Mouse (Mus musculus) erythroid progenitor cell, adult 5-6 weeks (primary cell): Measurements from ENCODE around the gene Zfp827. TPM values are rescaled to one million over a fixed set of nuclear protein-coding genes. Genes with fewer than 3 reads are reported as not detected.

Experiments used
- ATAC-seq: replicated peaks from 2 replicates; pipeline ENCODE4 v1.8.0; 2016; ENCODE audit warnings: moderate number of reproducible peaks, mild to moderate bottlenecking, moderate TSS enrichment, inconsistent platforms; ENCODE audit not compliant: poor library complexity, low FRiP score, severe bottlenecking
- total RNA-seq, 2 experiments: library from RNA; stranded (forward) in 1 of 2; stranded (reverse) in 1 of 2; fragments of 150-400 nt in 1 of 2; fragments of 186-747, 209-891 nt in 1 of 2; gene quantifications; 2 replicates each; pipeline versions ENCODE4 v1.2.3 to v1.2.4; 2015 to 2017; ENCODE audit warnings: low replicate concordance in 2 of 2

Zfp827 gene
- total RNA-seq, 2 experiments from 2014 or later = not detected

GRCm38 (mm10) chr8:79059361-79059760, 31.1 kb downstream of the Zfp827 start:
- no peak for ATAC-seq

- no peak for ATAC-seq
Observed at GRCm38 (mm10) chr8:79060013-79060609, 31.9 kb downstream of the Zfp827 start.

DNA sequence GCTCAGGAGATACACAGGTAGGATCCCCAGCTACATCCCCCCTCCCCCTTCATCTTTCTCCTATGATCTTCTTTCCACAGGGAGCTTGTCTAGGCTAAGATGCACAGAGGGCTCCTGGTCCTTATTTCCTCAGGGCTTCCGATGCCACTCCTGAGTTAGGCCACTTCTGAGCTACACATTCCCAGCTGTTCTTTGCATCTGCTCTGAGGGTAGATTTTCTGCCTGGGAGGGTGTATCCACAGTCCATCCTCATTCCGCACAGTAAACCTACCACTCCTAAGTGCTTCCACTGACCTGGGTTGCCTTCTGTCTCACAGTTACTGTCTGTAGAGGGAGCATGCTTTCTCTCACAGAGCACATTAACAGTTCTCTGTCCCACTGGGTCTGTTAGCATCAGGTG, 37.7 kb downstream of the Zfp827 start:
- no peak for ATAC-seq

DNA sequence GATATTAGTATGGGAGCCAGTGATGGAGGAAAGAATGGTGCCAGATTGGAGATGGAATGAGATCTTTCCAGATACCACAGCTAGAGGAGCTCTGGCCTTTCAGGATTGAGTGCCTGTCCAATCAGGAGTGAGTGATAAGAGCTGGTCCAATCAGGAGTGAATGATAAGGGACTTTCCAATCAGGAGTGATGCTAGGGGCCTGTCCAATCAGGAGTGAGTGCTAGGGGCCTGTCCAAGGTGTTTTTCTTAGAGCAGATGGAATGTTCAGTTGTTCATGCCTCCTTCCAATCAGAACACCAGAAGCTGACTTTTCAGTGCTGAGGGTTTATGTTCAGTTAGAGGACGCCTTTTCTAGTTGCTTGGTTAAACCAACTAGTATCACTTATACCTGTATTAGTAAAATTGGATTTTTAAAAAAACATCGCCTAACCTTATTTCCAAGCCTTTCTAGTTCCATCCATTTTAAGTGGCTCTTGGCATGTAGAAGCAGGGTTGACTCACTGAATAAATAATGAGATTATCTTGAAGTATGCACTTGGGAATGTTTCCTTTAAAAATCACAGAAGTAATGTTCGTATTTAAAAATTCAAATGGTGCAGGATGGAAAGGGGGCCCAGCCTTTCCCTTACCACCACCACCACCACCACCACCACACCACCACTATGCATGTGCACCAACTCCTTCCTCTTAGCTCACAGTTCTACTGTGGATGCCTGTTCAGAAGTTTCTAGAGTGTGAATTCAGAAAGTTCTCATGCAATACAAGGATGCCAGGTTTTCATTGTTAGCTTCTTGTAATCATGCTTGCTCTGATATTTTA, 39.8 kb downstream of the Zfp827 start:
- no peak for ATAC-seq

GRCm38 (mm10) chr8:79073311-79073710, 45.1 kb downstream of the Zfp827 start:
- ATAC-seq = no peak

GRCm38 (mm10) chr8:79074986-79075385, 46.7 kb downstream of the Zfp827 start:
- no peak for ATAC-seq

DNA sequence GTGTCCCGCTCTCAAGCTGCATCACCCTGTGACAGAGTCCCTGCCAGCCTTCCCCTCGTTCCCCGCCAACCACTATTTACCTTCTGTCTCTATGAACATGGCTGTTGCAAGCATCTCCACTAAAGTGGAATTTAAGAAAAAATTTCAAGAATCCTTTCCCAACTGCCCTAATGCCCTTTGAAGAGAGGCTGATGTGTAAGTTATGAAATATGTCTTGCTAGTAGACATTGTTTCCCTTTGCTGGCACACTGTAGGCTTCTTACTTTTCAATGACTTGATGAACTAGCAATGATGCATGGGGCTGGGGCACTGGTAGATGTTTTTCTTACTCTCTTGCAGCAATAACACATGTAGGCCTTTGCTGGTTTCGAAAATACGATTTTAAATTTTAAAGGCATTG, 49.0 kb downstream of the Zfp827 start:
- no peak for ATAC-seq

- no peak for ATAC-seq
Observed at GRCm38 (mm10) chr8:79078556-79079195, 50.4 kb downstream of the Zfp827 start.

GRCm38 (mm10) chr8:79079196-79079561, 50.9 kb downstream of the Zfp827 start:
- ATAC-seq = no peak

DNA sequence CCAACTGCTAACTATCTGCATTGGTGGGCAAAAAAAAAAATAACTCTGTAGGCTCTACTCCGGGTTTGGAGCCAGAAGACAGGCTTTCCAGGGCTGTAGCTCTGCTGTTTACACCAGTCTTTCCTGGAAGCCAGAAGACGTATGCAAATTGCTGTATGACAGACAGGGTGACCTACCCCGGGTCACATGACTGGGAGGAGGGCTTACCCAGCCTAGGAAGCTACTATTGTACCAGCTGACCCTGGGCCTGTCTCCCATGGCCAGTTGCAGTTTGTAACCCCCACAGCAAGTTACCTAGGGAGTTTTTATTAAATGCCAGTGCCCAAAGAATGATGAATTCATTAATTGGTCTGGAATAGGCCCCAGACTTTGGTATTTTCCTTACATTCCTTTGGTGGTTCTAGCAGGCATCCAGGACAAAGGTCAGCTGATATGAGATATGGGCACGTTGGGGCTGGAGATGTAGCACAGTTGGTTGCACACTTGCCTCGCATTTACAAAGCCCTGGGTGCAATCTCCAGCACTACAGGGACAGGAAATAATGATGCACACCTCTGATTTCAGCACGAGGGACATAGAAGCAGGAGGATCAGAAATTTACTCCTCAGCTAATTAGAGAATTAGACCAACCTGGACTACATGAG, 52.0 kb downstream of the Zfp827 start:
- no peak for ATAC-seq

- ATAC-seq = no peak
Observed at GRCm38 (mm10) chr8:79081333-79081732, 53.1 kb downstream of the Zfp827 start.

DNA sequence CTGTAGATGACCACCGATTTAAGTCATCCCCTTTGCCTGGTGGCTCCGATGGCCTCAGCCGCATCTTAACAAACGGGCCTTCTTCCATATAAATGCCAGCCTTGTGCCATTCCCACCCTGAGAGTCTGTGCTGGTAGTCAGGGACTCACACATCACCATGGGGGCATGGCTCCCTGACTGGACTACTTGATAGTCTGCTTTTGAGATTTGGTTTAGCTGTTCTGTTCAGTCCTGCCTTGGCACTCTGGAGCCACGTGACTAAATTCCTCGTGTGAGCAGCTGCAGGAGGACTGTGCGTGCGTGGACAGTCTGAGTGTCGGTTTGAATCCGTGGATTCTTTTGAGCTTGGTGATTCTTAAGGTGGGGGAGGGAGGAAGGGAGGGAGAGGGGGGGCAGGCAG, 53.7 kb downstream of the Zfp827 start:
- ATAC-seq = no peak

DNA sequence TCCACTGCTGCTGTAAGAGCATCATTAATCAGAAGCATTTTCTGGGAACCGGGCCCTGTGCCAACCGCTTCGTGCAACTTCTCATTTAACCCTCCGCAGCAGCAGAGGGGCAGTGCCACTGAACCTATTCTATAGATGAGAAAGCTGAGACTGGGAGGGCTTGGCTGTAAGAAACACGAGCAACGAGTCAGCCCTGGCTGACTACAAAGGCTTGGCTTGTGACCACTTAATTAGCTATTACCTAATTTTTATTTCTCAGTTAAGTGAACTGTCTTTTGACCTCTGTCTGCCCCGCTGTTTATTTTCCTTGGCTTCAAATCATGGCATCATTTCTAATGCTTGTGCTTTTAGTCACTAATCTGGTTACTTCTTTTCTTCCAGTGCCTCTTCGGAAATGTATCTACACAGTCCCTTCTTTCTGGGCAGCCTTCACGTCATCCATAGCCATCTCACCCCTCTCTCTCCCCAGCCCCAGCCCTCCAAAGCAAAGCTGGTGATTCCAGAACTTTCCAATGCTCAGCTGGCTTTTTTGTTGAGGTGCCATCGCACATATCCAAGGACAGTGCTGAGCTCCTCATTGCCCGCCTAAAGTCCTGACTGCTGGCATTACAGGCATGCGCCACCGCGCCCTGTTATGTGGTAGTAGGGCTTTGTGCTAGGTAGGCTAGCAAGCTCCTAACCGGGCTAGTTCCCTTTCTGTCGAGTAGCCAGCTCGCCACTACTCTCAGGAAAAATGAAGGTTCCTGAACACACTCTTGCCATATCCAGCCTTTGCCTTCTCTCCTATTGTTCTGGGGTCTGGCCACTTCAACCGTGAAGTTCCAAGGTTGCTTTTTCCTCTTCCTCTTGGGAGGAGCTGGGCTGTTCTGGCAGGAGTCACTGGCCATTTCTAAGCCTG, 55.5 kb downstream of the Zfp827 start:
- no peak for ATAC-seq

GRCm38 (mm10) chr8:79084359-79084820, 56.2 kb downstream of the Zfp827 start:
- no peak for ATAC-seq

DNA sequence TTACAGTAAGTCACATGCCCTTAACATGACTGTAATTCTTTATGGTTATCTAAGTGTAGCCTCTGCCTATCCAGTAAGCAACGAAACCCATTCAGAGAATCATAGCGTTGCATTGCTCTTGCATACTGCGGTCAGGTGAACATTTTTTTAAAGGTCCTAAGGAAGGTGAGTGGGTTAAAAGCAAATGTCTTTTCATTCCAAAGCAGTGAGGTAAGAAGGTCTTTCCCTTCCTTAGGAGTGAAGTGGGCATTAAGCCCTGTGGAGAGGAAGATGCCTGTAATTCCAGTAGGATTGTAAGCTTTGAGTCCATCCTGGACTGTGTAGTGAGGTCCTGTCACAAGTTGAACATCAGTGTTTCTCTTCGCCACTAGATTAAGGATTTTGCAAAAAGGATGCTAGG, 66.2 kb downstream of the Zfp827 start:
- no peak for ATAC-seq

- ATAC-seq = no peak
Observed at GRCm38 (mm10) chr8:79095162-79095561, 66.9 kb downstream of the Zfp827 start.

DNA sequence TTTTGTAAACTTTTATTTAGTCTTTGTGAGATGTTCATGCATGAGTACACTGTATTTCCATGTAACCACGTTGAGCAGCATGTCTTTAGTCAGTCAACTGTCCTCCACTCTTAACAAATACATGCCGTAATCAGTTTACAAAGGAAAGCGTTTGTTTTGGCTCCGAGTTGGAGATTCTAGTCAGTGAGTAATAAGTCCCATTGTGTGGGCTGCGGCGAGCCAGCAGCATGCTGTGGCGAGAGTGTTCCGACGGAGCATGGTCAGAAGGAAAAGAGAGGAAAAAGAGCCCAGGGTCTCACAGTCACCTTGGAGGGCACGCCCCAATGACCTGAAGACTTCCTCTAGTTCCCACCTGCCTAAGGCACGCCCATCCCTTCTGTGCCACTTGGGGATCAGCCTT, 68.7 kb downstream of the Zfp827 start:
- no peak for ATAC-seq

GRCm38 (mm10) chr8:79102707-79103106, 74.5 kb downstream of the Zfp827 start:
- ATAC-seq = no peak

GRCm38 (mm10) chr8:79103185-79103878, 75.1 kb downstream of the Zfp827 start:
- no peak for ATAC-seq
